Mouse (Mus musculus) kidney, embryonic 16.5 days (tissue): Measurements from ENCODE around the gene Car10. TPM values are rescaled to one million over a fixed set of nuclear protein-coding genes. Genes with fewer than 3 reads are reported as not detected.

ENCODE experiments used
- ATAC-seq: fragments of 200-750 bp; cut with Nextera tagmentation; 2 replicates; pipeline ENCODE4 v1.8.0; 2017; ENCODE audit warnings: moderate TSS enrichment; ENCODE audit not compliant: low FRiP score, low TSS enrichment
- H3K27ac ChIP-seq: fragments of 300-500 bp; sonication (generic); 2 replicates; pipeline ENCODE4 v1.5.1; 2014; ENCODE audit warnings: low read length
- H3K27me3 ChIP-seq: fragments of 300-500 bp; sonication (generic); 2 replicates; pipeline ENCODE4 v1.6.1; 2014; ENCODE audit warnings: low read length, control low read depth, mixed read lengths; ENCODE audit not compliant: insufficient read depth
- H3K36me3 ChIP-seq: fragments of 300-500 bp; sonication (generic); 2 replicates; pipeline ENCODE4 v1.6.1; 2014; ENCODE audit warnings: low read length, control low read depth, mixed read lengths; ENCODE audit not compliant: insufficient read depth
- H3K4me1 ChIP-seq: fragments of 300-500 bp; sonication (generic); 2 replicates; pipeline ENCODE4 v1.6.1; 2014; ENCODE audit warnings: low read length, control low read depth, mixed read lengths; ENCODE audit not compliant: insufficient read depth
- H3K4me2 ChIP-seq: fragments of 300-500 bp; sonication (generic); replicated peaks from 2 replicates; pipeline ENCODE4 v1.6.1; 2014; ENCODE audit warnings: low read depth, low read length
- H3K4me3 ChIP-seq: fragments of 300-500 bp; sonication (generic); 2 replicates; pipeline ENCODE4 v1.5.1; 2014; ENCODE audit warnings: mild to moderate bottlenecking, low read length
- H3K9ac ChIP-seq: fragments of 300-500 bp; sonication (generic); replicated peaks from 2 replicates; pipeline ENCODE4 v1.6.1; 2014; ENCODE audit warnings: low read length
- H3K9me3 ChIP-seq: fragments of 300-500 bp; sonication (generic); 2 replicates; pipeline ENCODE4 v1.6.1; 2016; ENCODE audit warnings: low read length, control low read depth
- WGBS: fragments of 180-500 bp; shearing (Covaris S2); extraction: QIAGEN DNeasy Blood & Tissue Kit; methylation state at CpG from one replicate; pipeline ENCODE4 v1.1.7; 2014; 5-methylcytosine and 5-hydroxymethylcytosine counted together
- polyA plus RNA-seq: library from polyadenylated mRNA; unstranded; fragments of >200 nt; fragmentation: Nextera tagmentation; extraction: Ambion mirVana; gene quantifications from 2 replicates; pipeline ENCODE4 v1.2.1, GENCODE M21; 2015

Car10 gene
- polyA plus RNA-seq, 1 experiment from 2014 or later = 0.22 TPM

- Histone ChIP-seq H3K27me3 (no peaks in the 10 kb centered on the region), H3K9ac (no peak overlapping the region), H3K4me2 (no peak overlapping the region), H3K27ac (no peak overlapping the region), H3K36me3 (no peaks in the 10 kb centered on the region), H3K4me1 (no peaks in the 10 kb centered on the region), H3K4me3 (no peak overlapping the region), H3K9me3 (no peaks in the 10 kb centered on the region)
- WGBS = 88% methylated on average over 6 of the region's 6 CpGs
- ATAC-seq = no peak
Measured at GRCm38 (mm10) chr11:93249771-93250265, 152.0 kb downstream of the Car10 start.

- Histone ChIP-seq H3K4me3 (no peak overlapping the region), H3K27ac (no peak overlapping the region), H3K9ac (no peak overlapping the region), H3K27me3 (no peaks in the 10 kb centered on the region), H3K4me2 (no peak overlapping the region), H3K36me3 (no peaks in the 10 kb centered on the region), H3K4me1 (no peaks in the 10 kb centered on the region), H3K9me3 (no peaks in the 10 kb centered on the region)
- no peak for ATAC-seq
- WGBS = 70% methylated on average over 5 of the region's 5 CpGs
Measured at GRCm38 (mm10) chr11:93251766-93252165, 153.9 kb downstream of the Car10 start.

- Histone ChIP-seq H3K4me2 (no peak overlapping the region), H3K9ac (no peak overlapping the region)
- no peak for ATAC-seq
Measured at GRCm38 (mm10) chr11:93263979-93264378, 166.2 kb downstream of the Car10 start.

GRCm38 (mm10) chr11:93272016-93272415 lies 174.2 kb downstream of the Car10 start:
- WGBS = 85% methylated on average over 6 of the region's 6 CpGs
- H3K27me3 ChIP-seq = no peaks in the 10 kb centered on the region

More at GRCm38 (mm10) chr11:93263979-93264378, 166.2 kb downstream of the Car10 start:
- 67% methylated on average over 3 of the region's 3 CpGs for WGBS
- H3K4me1 ChIP-seq = no peaks in the 10 kb centered on the region
- H3K4me3 ChIP-seq = no peak overlapping the region
- no peaks in the 10 kb centered on the region for H3K27me3 ChIP-seq
- no peaks in the 10 kb centered on the region for H3K9me3 ChIP-seq
- H3K27ac ChIP-seq = no peak overlapping the region
- H3K36me3 ChIP-seq = no peaks in the 10 kb centered on the region

GRCm38 (mm10) chr11:93273906-93274305 lies 176.1 kb downstream of the Car10 start:
- H3K27me3 ChIP-seq = no peaks in the 10 kb centered on the region
- peak; percentile 75 for ATAC-seq
- no peaks in the 10 kb centered on the region for H3K36me3 ChIP-seq
- 14% methylated on average over 6 of the region's 6 CpGs for WGBS
- H3K4me1 ChIP-seq = 0 out of 2 replicates have a peak, but pooled peaks cover 4% of the 10 kb centered on the region
- H3K4me2 ChIP-seq = no peak overlapping the region
- H3K27ac ChIP-seq = no peak overlapping the region
- H3K9ac ChIP-seq = no peak overlapping the region
- H3K9me3 ChIP-seq = no peaks in the 10 kb centered on the region
- no peak overlapping the region for H3K4me3 ChIP-seq

More at GRCm38 (mm10) chr11:93272016-93272415, 174.2 kb downstream of the Car10 start:
- Histone ChIP-seq H3K4me3 (no peak overlapping the region), H3K36me3 (no peaks in the 10 kb centered on the region), H3K27ac (no peak overlapping the region), H3K9ac (no peak overlapping the region), H3K4me1 (0 out of 2 replicates have a peak, but pooled peaks cover 4% of the 10 kb centered on the region), H3K9me3 (no peaks in the 10 kb centered on the region), H3K4me2 (no peak overlapping the region)
- ATAC-seq = no peak

GRCm38 (mm10) chr11:93293661-93294060 lies 195.8 kb downstream of the Car10 start:
- no peaks in the 10 kb centered on the region for H3K36me3 ChIP-seq
- no peaks in the 10 kb centered on the region for H3K27me3 ChIP-seq
- H3K4me2 ChIP-seq = no peak overlapping the region
- H3K9me3 ChIP-seq = no peaks in the 10 kb centered on the region
- H3K4me3 ChIP-seq = no peak overlapping the region
- no peak for ATAC-seq
- no peak overlapping the region for H3K9ac ChIP-seq
- no peaks in the 10 kb centered on the region for H3K4me1 ChIP-seq
- 64% methylated on average over 1 of the region's 1 CpGs for WGBS
- no peak overlapping the region for H3K27ac ChIP-seq

GRCm38 (mm10) chr11:93309981-93310380 lies 212.2 kb downstream of the Car10 start:
- Histone ChIP-seq H3K4me2 (no peak overlapping the region), H3K27me3 (no peaks in the 10 kb centered on the region), H3K9ac (no peak overlapping the region), H3K9me3 (no peaks in the 10 kb centered on the region), H3K36me3 (no peaks in the 10 kb centered on the region), H3K27ac (no peak overlapping the region), H3K4me1 (no peaks in the 10 kb centered on the region), H3K4me3 (no peak overlapping the region)
- no peak for ATAC-seq
- WGBS = 85% methylated on average over 1 of the region's 1 CpGs

GRCm38 (mm10) chr11:93337756-93338155 lies 239.9 kb downstream of the Car10 start:
- WGBS = 90% methylated on average over 3 of the region's 3 CpGs
- H3K4me2 ChIP-seq = no peak overlapping the region
- H3K36me3 ChIP-seq = no peaks in the 10 kb centered on the region
- no peaks in the 10 kb centered on the region for H3K4me1 ChIP-seq
- H3K4me3 ChIP-seq = no peak overlapping the region
- H3K9me3 ChIP-seq = no peaks in the 10 kb centered on the region
- H3K27ac ChIP-seq = no peak overlapping the region
- no peak overlapping the region for H3K9ac ChIP-seq
- H3K27me3 ChIP-seq = no peaks in the 10 kb centered on the region
- no peak for ATAC-seq

- no peak overlapping the region for H3K4me3 ChIP-seq
- H3K9ac ChIP-seq = no peak overlapping the region
- H3K36me3 ChIP-seq = no peaks in the 10 kb centered on the region
- WGBS = 84% methylated on average over 3 of the region's 3 CpGs
- H3K4me1 ChIP-seq = no peaks in the 10 kb centered on the region
- H3K27ac ChIP-seq = no peak overlapping the region
- no peaks in the 10 kb centered on the region for H3K9me3 ChIP-seq
- no peak overlapping the region for H3K4me2 ChIP-seq
- no peak for ATAC-seq
- H3K27me3 ChIP-seq = no peaks in the 10 kb centered on the region
Measured at GRCm38 (mm10) chr11:93343961-93344360, 246.1 kb downstream of the Car10 start.

- ATAC-seq = no peak
- Histone ChIP-seq H3K4me2 (no peak overlapping the region), H3K9ac (no peak overlapping the region), H3K4me1 (no peaks in the 10 kb centered on the region), H3K27me3 (no peaks in the 10 kb centered on the region), H3K4me3 (no peak overlapping the region), H3K27ac (no peak overlapping the region), H3K36me3 (no peaks in the 10 kb centered on the region), H3K9me3 (no peaks in the 10 kb centered on the region)
- 77% methylated on average over 3 of the region's 3 CpGs for WGBS
Measured at GRCm38 (mm10) chr11:93344869-93345268, 247.0 kb downstream of the Car10 start.
